Mouse (Mus musculus) urinary bladder, postnatal 36 days (tissue): ENCODE data around the gene 2310034G01Rik.

Experiments used
- DNase-seq, 2 experiments: peaks; one replicate each; pipeline ENCODE4 v3.0.0; 2022; ENCODE audit warnings: low spot score in 2 of 2, mixed read lengths in 1 of 2

Gene 2310034G01Rik

DNA sequence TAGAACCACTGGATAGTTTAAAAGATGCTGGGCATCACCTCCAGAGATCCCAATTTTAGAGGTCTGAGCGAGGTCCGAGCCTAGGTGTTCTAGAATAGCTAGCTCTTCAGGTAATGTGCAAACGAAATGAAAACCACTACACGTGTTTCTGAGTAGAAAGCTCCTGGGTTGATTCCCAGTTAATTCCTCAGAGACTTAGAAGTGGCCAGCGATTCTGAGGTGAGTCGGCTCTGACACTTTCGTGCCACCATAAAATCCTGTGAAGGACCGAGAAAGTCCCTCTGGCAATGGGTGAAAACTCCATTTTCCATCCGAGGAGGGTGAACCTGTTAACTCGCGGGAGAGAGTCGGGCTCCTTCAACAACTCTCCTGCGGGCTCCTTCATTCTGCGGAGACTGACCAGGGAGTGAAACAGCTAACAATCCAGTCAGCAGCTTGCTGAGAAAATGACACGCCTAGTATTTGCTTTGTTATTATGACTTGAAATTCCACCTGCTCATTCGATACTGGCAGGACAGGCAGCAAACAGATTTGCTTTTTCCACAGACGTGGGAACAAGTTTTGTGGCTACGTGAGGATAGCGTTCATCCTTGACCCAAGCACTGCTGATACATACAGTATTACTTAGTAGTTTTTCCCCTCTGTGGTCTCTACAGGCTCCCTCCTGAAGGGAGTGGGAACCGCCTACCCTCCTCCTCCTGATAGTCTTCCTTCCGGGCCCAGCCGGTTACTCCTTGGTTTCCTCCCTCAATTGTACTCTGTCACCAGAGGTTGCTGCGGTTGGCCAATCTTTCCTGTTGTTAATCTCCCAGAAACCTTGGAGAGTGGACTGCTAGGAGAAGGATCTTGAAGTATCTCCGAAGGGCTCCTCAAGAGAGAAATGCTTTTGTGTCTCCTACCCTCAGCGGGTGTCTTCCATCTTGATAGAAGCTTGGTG, 7.5 kb upstream of the 2310034G01Rik start:
- DNase-seq: no peak

DNA sequence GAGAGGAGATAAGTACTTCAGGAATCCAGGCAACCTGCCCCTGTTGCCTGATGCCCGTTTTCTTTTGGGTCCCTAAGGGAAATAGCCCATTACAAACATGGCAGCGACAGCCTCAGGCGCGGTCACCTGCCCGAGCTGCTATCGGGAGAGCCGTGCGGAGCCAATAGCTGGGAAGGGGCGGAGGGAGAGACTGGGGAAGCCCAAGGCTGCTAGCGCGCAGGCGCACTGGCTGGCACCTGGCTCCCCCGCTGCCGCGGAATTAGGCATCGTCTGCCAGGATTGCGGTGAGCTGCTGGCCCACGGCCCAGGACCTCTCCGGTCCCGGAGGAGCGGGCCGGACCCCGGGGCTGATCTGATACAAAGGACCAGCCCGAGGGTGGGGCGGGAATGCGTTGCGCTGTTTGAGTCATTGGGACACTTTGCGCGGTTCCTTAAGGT, 6.6 kb upstream of the 2310034G01Rik start:
- peak; percentile 65 to 82 for DNase-seq

DNA sequence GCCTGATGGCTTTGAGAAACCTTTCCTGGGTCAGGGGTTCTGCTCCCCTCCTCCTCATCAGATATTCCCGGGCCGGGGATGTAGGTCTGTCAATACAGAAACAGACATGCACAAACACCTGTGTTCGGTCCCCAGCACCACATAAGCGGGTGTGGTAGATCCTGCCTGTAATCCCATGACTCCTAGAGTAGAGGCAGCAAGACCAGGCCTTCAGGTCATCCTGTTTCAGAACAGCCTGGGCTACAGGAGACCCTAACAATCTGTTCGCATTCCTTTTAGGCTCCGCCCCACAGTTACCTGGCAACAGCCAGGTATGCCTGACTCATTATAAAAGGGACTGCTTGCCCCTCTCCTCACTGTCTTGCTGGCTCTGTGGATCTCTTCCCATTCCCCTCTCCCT, 552 bp downstream of the 2310034G01Rik start:
- DNase-seq: no peak

DNA sequence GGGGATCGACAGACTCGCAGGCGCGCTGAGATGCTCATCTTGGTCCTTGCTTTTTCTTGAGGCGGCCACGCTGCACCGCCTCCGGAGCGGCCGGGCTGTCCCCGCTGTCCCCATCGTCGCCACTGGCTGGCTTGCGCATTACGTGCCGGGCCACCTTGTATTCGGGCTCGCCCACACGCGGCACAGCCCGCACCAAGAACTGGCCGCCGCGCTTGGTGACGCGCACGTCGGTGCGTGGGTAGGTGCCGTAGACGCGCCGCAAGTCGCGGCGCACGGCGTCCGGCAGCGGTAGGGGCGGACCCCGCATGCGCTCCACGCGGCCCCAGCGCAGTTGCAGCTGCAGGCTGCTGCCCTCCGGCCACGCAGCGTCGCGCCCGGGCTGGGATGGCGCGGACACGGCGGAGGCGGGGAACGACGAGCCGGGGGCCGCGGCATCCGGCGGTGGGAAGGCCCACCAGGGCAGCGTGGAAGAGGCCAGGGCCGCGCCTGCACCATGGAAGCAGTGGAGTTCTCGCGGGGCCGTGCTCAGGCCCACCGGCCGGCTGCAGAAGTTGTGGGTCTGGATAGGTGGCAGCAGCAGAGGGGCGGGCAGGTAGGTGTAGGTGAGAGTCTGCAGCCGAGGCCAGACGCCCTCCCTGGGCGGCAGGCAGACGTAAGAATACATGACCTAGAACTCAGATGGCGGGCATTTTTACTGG, 1.2 kb downstream of the 2310034G01Rik start:
- peak; percentile 52 to 75 for DNase-seq

DNA sequence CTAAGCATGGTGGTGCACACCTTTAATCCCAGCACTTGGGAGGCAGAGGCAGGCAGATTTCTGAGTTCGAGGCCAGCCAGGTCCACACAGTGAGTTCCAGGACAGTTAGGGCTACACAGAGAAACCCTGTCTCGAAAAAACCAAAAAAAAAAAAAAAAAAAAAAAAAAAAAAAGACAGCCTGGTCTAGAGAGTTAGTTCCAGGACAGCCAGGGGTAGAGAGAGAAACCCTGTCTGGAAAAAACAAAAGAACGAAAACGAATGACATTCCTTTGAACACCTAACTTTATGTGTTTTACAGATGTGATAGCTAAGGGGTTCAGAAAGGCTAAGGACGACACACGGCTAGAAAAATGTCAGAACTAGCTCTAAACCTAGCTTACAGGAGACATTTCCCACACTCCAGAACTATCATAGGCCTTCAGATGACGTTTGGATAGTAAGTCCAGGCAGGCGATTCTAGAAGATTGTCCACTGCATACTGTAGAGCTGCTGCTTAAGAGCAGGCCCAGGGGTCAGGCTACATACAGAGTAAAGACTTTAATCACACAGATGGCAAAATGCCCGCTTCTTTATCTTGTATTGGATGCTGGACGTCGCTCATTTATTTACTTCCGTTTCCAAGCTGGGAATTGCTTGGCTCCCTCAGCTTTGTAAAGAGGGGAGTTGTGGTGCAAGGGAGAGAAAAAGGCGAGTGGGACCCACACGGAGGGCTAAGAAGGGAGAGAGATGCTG, 2.0 kb downstream of the 2310034G01Rik start:
- DNase-seq: no peak

GRCm38 (mm10) chr19:46347146-46347545, 3.0 kb downstream of the 2310034G01Rik start:
- no peak for DNase-seq

DNA sequence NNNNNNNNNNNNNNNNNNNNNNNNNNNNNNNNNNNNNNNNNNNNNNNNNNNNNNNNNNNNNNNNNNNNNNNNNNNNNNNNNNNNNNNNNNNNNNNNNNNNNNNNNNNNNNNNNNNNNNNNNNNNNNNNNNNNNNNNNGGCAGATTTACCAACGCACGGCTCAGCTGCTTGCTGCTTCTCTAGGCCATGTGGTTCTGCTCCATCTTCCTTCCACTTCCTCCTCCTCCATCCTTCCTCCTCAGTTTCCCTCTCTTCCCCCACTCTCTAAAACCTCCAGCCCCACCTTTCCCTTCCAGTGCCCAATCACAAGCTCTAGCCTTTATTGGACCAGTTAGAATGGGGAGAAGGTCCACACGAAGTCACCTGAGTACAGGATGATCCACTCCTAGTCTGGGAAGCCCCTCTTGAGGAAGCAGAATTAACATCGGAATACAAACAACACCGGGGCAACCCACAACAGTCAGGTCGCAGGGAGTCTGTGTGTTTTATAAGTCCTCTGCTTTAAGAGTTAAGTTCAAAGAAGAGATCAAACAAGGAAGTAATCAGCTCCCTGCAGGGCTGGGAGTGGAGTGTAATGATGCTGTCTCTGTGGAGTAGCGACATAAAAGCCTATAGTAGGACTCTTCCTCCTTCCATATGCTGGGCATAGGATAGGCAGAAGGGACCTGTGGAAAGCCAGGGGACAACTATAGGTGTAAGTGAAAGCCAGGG, 5.2 kb downstream of the 2310034G01Rik start:
- DNase-seq: no peak

DNA sequence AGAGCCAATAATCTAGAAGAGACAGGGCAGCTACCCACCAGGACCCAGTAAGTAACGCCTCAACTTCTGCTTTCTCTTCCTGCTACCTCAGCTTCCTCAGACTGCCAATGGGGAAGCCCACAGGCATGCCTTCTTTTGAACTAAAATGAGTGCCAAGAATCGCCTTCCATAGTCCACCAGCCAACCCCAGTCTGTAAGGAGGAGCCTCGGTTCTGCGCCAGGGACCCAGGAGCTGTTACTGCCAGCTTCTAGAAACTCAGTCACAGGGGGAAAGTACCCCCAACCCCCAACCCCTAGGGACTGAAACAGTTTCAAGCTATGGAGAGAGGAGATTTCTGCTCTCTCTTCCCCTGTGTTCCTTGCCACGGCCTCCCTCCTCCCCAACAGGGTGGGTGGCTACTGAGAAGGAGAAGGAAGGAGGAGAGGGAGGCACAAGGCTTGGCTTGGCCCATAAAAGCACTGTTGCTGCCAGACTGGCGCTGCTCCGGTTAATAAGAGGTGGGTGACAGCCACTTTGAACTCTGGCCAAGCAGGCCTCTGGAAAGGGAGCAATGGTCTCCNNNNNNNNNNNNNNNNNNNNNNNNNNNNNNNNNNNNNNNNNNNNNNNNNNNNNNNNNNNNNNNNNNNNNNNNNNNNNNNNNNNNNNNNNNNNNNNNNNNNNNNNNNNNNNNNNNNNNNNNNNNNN, 10.7 kb downstream of the 2310034G01Rik start:
- DNase-seq: peak in 1 of 2 experiments; percentile 32

GRCm38 (mm10) chr19:46338942-46339286, 11.2 kb downstream of the 2310034G01Rik start:
- DNase-seq: no peak

DNA sequence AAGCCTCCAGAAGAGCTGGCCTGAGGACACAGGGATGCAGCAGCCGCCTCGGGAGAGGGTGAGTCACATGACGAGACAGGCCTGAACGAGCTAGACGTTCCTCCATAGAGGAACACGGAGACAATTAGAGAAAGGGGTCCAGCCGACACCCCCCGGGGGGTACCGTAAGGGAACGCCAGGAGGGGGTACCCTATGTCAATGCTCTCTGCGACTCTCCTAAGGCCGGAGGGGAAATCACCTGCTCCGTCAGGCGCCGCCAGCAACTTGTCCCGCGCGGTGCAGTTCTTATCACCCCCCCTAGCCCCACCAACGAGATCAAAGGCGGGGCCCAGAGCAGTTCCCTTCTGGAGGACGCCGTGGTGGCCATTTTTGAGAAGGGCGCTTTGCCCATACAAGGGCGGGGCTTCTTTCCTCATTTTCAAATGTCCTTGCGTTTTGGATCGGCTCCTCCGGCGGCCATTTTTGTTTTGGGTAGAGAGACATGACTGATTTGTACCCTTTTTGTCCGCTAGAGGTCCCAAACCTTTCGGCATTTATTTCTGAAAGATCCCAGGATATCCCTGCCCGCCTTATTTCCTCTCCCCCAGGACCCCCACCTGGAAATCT, 11.7 kb downstream of the 2310034G01Rik start, which contains the start of gene Cuedc2:
Cuedc2 (minus strand) TSS at position 372 of the 606 bp plus-strand sequence.
- peak; percentile 96 to 97 for DNase-seq

- DNase-seq: no peak
Observed at GRCm38 (mm10) chr19:46337719-46338330, 12.3 kb downstream of the 2310034G01Rik start.

GRCm38 (mm10) chr19:46333906-46334305, 16.2 kb downstream of the 2310034G01Rik start:
- no peak for DNase-seq

DNA sequence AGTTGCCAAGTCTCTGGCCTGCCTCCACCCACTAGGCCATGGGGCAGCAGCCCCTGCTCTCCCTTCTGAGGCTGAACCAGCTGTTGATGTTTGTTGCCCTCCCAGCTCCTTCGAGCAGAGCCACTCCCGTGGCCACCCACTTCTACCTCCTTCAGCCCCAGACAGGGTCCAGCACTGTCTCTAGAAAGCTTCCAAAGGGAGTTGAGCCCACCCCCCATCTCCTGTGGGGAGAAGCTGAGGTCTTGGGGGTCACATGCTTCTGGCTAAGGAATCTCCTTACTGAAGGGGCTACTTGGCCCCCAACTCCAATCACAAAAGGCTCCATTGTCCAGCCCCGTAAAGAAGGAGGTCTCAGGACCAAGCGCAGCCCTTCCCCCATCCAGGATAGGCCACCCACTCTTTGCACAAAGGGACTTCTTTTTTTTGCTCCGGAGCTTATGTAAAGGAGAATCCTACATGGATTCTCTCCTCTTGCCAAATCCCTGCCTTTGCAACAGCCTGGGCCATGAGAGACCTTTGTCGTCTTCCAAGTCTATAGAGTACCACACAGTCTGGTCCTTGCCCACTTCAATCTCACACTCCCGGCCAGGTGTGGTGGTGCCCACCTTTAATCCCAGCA, 17.3 kb downstream of the 2310034G01Rik start:
- DNase-seq: no peak

GRCm38 (mm10) chr19:46331936-46332335, 18.2 kb downstream of the 2310034G01Rik start:
- DNase-seq: no peak

DNA sequence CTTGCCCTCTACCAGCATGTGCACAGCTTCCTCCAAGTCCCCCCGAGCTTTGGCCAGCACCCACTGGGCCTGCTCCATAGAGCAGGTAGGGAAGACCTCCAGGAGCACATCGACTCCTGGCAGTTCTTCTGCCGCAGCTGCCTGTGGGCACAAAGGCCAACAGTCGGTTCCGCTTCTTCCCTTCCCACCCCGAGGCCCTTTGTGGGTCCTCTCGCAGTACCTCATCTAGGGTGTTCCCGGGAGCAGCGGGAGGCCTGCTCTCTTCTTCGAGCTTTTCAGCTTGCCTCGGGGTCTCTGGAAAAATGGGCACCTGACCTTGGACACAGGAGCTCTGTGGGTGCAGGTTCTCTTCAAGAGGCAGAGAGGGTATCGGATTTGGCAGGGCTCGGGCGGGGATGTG, 18.8 kb downstream of the 2310034G01Rik start:
- no peak for DNase-seq

GRCm38 (mm10) chr19:46330696-46331095, 19.4 kb downstream of the 2310034G01Rik start:
- no peak for DNase-seq

DNA sequence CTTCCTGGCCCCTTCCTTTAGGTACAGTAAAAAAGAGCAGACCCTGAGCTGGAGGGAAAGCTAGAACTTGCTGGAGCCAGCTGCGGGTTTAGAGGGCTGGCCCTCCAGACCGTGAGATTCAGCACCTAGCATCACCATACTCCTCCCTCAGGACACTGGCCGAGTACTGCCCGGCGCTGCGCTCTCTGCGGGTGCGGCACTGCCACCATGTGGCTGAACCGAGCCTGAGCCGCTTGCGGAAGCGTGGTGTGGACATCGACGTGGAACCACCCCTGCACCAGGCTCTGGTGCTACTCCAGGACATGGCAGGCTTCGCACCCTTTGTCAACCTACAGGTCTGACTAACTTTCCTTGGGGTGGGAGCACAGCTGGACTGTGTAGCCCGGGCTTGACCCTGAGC, 20.2 kb downstream of the 2310034G01Rik start:
- DNase-seq: peak; percentile 78 to 86

DNA sequence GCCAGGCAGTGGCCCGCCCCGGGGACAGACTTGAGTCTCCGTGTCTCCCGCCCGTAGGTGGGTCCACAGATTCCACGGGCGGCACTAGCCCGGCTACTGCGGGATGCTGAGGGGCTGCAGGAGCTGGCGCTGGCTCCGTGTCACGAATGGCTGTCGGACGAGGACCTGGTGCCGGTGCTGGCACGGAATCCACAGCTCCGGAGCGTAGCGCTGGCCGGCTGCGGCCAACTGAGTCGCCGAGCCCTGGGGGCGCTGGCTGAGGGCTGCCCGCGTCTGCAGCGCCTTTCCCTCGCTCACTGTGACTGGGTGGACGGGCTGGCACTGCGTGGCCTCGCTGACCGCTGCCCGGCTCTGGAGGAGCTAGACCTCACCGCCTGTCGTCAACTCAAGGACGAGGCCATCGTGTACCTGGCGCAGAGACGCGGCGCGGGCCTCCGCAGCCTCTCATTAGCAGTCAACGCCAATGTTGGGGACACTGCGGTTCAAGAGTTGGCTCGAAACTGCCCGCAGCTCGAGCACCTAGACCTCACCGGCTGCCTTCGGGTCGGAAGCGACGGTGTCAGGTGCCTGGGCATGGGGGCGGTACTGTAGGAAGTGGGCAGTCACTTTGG, 21.0 kb downstream of the 2310034G01Rik start:
- DNase-seq: no peak
